Mouse (Mus musculus) bone marrow macrophage, adult 2 months (primary cell): Measurements from ENCODE around the gene Ascl4.

Experiments used
- CTCF ChIP-seq: IDR thresholded peaks from 2 replicates; pipeline ENCODE4 v1.5.1; 2012; ENCODE audit warnings: low read depth, mild to moderate bottlenecking, low read length, moderate library complexity
- POLR2A ChIP-seq: IDR thresholded peaks from 2 replicates; pipeline ENCODE4 v1.6.1; 2012; ENCODE audit warnings: mild to moderate bottlenecking, low read depth, low read length, borderline replicate concordance

- TF ChIP-seq CTCF: no peak
- TF ChIP-seq POLR2A: no peak
Measured at GRCm38 (mm10) chr10:85962897-85963296, 35.4 kb downstream of the Ascl4 start.
